Mouse (Mus musculus): ENCODE results near the gene Cdc20. TPM values are rescaled to one million over a fixed set of nuclear protein-coding genes. Genes with fewer than 3 reads are reported as not detected.

The Cdc20 gene
- polyA plus RNA-seq, 1 experiment from 2014 or later: 165 TPM

GRCm38 (mm10) chr4:118432332-118432731, 4.8 kb downstream of the Cdc20 start:
- H3K36me3 ChIP-seq: peaks cover 52% of the 10 kb centered on the region
- no peak overlapping the region for H3K9ac ChIP-seq
- ATAC-seq (ENCODE audit: low FRiP score, low read depth): no peak
- no peaks in the 10 kb centered on the region for H3K27me3 ChIP-seq (replicated peaks)
- peaks cover 47% of the 10 kb centered on the region for H3K4me1 ChIP-seq
- H3K27ac ChIP-seq: no peak overlapping the region
- no peak overlapping the region for H3K4me3 ChIP-seq
- H3K9me3 ChIP-seq: no peaks in the 10 kb centered on the region
- 77% methylated on average over 8 of the region's 8 CpGs for WGBS
- H3K4me2 ChIP-seq (replicated peaks): no peak overlapping the region

GRCm38 (mm10) chr4:118429215-118429895, 7.8 kb downstream of the Cdc20 start:
- H3K27me3 ChIP-seq (replicated peaks): no peaks in the 10 kb centered on the region
- ATAC-seq (ENCODE audit: low FRiP score, low read depth): no peak
- peaks cover 25% of the 10 kb centered on the region for H3K4me1 ChIP-seq
- peaks cover 40% of the 10 kb centered on the region for H3K36me3 ChIP-seq
- H3K4me2 ChIP-seq (replicated peaks): peak overlapping the region; percentile 85; the same call in 1 of the 2 replicates
- H3K9me3 ChIP-seq: no peaks in the 10 kb centered on the region
- no peak overlapping the region for H3K27ac ChIP-seq
- no peak overlapping the region for H3K4me3 ChIP-seq
- no peak overlapping the region for H3K9ac ChIP-seq
- WGBS: 66% methylated on average over 7 of the region's 7 CpGs

GRCm38 (mm10) chr4:118428531-118429214, 8.5 kb downstream of the Cdc20 start:
- peak; percentile 22; the same call in 1 of the 2 replicates for ATAC-seq (ENCODE audit: low FRiP score, low read depth)
- Histone ChIP-seq H3K36me3 (peaks cover 39% of the 10 kb centered on the region), H3K9ac (peak overlapping the region; percentile 67), H3K4me1 (peaks cover 19% of the 10 kb centered on the region), H3K27ac (no peak overlapping the region), H3K4me3 (peak overlapping the region; percentile 59), H3K4me2 (replicated peaks) (peak overlapping the region; percentile 85), H3K9me3 (no peaks in the 10 kb centered on the region), H3K27me3 (replicated peaks) (no peaks in the 10 kb centered on the region)
- WGBS: 51% methylated on average over 15 of the region's 15 CpGs

GRCm38 (mm10) chr4:118427768-118428451, 9.2 kb downstream of the Cdc20 start, which contains the start of gene Elovl1:
TSS of gene Elovl1 (plus strand) at chr4:118428093.
- peak; percentile 92 for ATAC-seq (ENCODE audit: low FRiP score, low read depth)
- Histone ChIP-seq H3K9me3 (no peaks in the 10 kb centered on the region), H3K27me3 (replicated peaks) (no peaks in the 10 kb centered on the region), H3K4me1 (peaks cover 19% of the 10 kb centered on the region), H3K36me3 (peaks cover 32% of the 10 kb centered on the region), H3K4me2 (replicated peaks) (peak within 1 kb of the TSS; percentile 85), H3K4me3 (peak within 1 kb of the TSS; percentile 59), H3K9ac (peak within 1 kb of the TSS; percentile 67), H3K27ac (peak within 1 kb of the TSS; percentile 54; the same call in 1 of the 2 replicates)
- WGBS: under 1% methylated on average over 19 of the region's 31 CpGs

- Histone ChIP-seq H3K4me3 (peak overlapping the region; percentile 59), H3K27ac (peak overlapping the region; percentile 54; the same call in 1 of the 2 replicates), H3K4me2 (replicated peaks) (peak overlapping the region; percentile 85), H3K4me1 (peaks cover 19% of the 10 kb centered on the region), H3K36me3 (peaks cover 26% of the 10 kb centered on the region), H3K9me3 (no peaks in the 10 kb centered on the region), H3K9ac (peak overlapping the region; percentile 67), H3K27me3 (replicated peaks) (no peaks in the 10 kb centered on the region)
- 1% methylated on average over 5 of the region's 5 CpGs for WGBS
- ATAC-seq (ENCODE audit: low FRiP score, low read depth): no peak; the same call in 1 of the 2 replicates
Measured at GRCm38 (mm10) chr4:118427415-118427767, 9.8 kb downstream of the Cdc20 start.

GRCm38 (mm10) chr4:118425374-118425773, 11.8 kb downstream of the Cdc20 start:
- Histone ChIP-seq H3K9ac (no peak overlapping the region), H3K27ac (no peak overlapping the region), H3K27me3 (replicated peaks) (no peaks in the 10 kb centered on the region), H3K9me3 (no peaks in the 10 kb centered on the region), H3K36me3 (peaks cover 23% of the 10 kb centered on the region), H3K4me1 (peaks cover 19% of the 10 kb centered on the region), H3K4me3 (no peak overlapping the region), H3K4me2 (replicated peaks) (no peak overlapping the region)
- no peak for ATAC-seq (ENCODE audit: low FRiP score, low read depth)
- WGBS: 97% methylated on average over 1 of the region's 1 CpGs

- WGBS: 87% methylated on average over 4 of the region's 4 CpGs
- Histone ChIP-seq H3K9ac (no peak overlapping the region), H3K4me1 (peaks cover 19% of the 10 kb centered on the region), H3K9me3 (no peaks in the 10 kb centered on the region), H3K4me2 (replicated peaks) (no peak overlapping the region), H3K4me3 (no peak overlapping the region), H3K36me3 (peaks cover 28% of the 10 kb centered on the region), H3K27ac (no peak overlapping the region), H3K27me3 (replicated peaks) (no peaks in the 10 kb centered on the region)
- no peak for ATAC-seq (ENCODE audit: low FRiP score, low read depth)
Measured at GRCm38 (mm10) chr4:118424541-118425160, 12.5 kb downstream of the Cdc20 start.

- Histone ChIP-seq H3K27ac (no peak overlapping the region), H3K4me2 (replicated peaks) (no peak overlapping the region), H3K4me1 (no peaks in the 10 kb centered on the region), H3K27me3 (replicated peaks) (no peaks in the 10 kb centered on the region), H3K9ac (no peak overlapping the region), H3K4me3 (no peak overlapping the region), H3K36me3 (peaks cover 56% of the 10 kb centered on the region), H3K9me3 (no peaks in the 10 kb centered on the region)
- WGBS: 85% methylated on average over 3 of the region's 3 CpGs
- no peak for ATAC-seq (ENCODE audit: low FRiP score, low read depth)
Measured at GRCm38 (mm10) chr4:118421384-118421783, 15.8 kb downstream of the Cdc20 start.

GRCm38 (mm10) chr4:118417112-118417797, 19.9 kb downstream of the Cdc20 start:
- Histone ChIP-seq H3K4me1 (no peaks in the 10 kb centered on the region), H3K9me3 (no peaks in the 10 kb centered on the region), H3K4me2 (replicated peaks) (no peak overlapping the region), H3K36me3 (peaks cover 94% of the 10 kb centered on the region), H3K27me3 (replicated peaks) (no peaks in the 10 kb centered on the region), H3K27ac (no peak overlapping the region), H3K4me3 (no peak overlapping the region), H3K9ac (no peak overlapping the region)
- ATAC-seq (ENCODE audit: low FRiP score, low read depth): no peak
- WGBS: 89% methylated on average over 13 of the region's 13 CpGs

- peaks cover 95% of the 10 kb centered on the region for H3K36me3 ChIP-seq
- ATAC-seq (ENCODE audit: low FRiP score, low read depth): no peak
- no peaks in the 10 kb centered on the region for H3K9me3 ChIP-seq
Measured at GRCm38 (mm10) chr4:118416329-118416728, 20.8 kb downstream of the Cdc20 start.

GRCm38 (mm10) chr4:118415779-118416178, 21.4 kb downstream of the Cdc20 start:
- H3K27me3 ChIP-seq (replicated peaks): no peaks in the 10 kb centered on the region
- H3K27ac ChIP-seq: no peak overlapping the region
- H3K4me1 ChIP-seq: no peaks in the 10 kb centered on the region
- no peak overlapping the region for H3K9ac ChIP-seq
- 87% methylated on average over 2 of the region's 2 CpGs for WGBS
- H3K36me3 ChIP-seq: peaks cover 92% of the 10 kb centered on the region
- no peak overlapping the region for H3K4me3 ChIP-seq
- no peak overlapping the region for H3K4me2 ChIP-seq (replicated peaks)
- no peaks in the 10 kb centered on the region for H3K9me3 ChIP-seq
- ATAC-seq (ENCODE audit: low FRiP score, low read depth): no peak

More at GRCm38 (mm10) chr4:118416329-118416728, 20.8 kb downstream of the Cdc20 start:
- Histone ChIP-seq H3K4me1 (no peaks in the 10 kb centered on the region), H3K9ac (no peak overlapping the region), H3K4me2 (replicated peaks) (no peak overlapping the region), H3K27me3 (replicated peaks) (no peaks in the 10 kb centered on the region), H3K4me3 (no peak overlapping the region), H3K27ac (no peak overlapping the region)
- WGBS: 93% methylated on average over 5 of the region's 5 CpGs
